Mouse (Mus musculus): ENCODE measurements around the gene Spo11.

DNA sequence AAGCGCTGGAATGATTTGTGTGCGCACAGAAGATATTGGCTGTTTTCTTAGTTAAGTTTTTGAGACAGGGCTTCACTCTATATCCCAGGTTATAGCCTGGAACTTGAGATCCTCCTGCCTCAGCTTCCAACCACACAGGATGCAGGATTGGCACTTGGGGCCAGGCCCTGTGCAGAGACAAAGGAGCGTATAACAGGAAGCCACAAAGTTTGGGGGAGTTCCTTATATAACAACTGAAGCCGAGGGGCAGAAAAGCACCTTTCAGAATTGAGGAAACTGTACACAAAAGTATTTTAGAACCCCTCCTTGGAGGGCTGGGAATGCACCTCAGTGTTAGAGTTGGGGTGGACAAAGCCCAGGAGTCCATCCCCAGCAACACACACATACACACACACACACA, 61.5 kb downstream of the Spo11 start:
- no peak for TF ChIP-seq POLR2A (IDR thresholded peaks at IDR 0.05; ENCODE audit: borderline replicate concordance, extremely low read depth, low read depth, low read length)
- no peak for TF ChIP-seq CTCF (IDR thresholded peaks at IDR 0.05; ENCODE audit: insufficient read depth, low read length)

All from lung, adult 2 months (tissue).